Mouse (Mus musculus) lung, embryonic 14.5 days (tissue): ENCODE measurements around the gene Surf1. TPM values are rescaled to one million over a fixed set of nuclear protein-coding genes. Genes with fewer than 3 reads are reported as not detected.

Experiments used
- ATAC-seq: fragments of 200-750 bp; cut with Nextera tagmentation; 2 replicates; pipeline ENCODE4 v1.8.0; 2017; ENCODE audit warnings: mild to moderate bottlenecking, moderate TSS enrichment, moderate library complexity; ENCODE audit not compliant: insufficient read depth
- DNase-seq: peaks from one replicate; pipeline ENCODE4 v3.0.0-alpha.2; 2015
- H3K27ac ChIP-seq: fragments of 300-500 bp; sonication (generic); 2 replicates; pipeline ENCODE4 v1.5.1; 2014; ENCODE audit warnings: low read depth, mild to moderate bottlenecking, moderate library complexity
- H3K27me3 ChIP-seq: fragments of 300-500 bp; sonication (generic); 2 replicates; pipeline ENCODE4 v1.6.1; 2014; ENCODE audit warnings: low read length, control low read depth; ENCODE audit not compliant: insufficient read depth
- H3K36me3 ChIP-seq: fragments of 300-500 bp; sonication (generic); 2 replicates; pipeline ENCODE4 v1.6.1; 2014; ENCODE audit warnings: control low read depth; ENCODE audit not compliant: insufficient read depth
- H3K4me1 ChIP-seq: fragments of 300-500 bp; sonication (generic); 2 replicates; pipeline ENCODE4 v1.6.1; 2014; ENCODE audit warnings: antibody characterized with exemption, control low read depth; ENCODE audit not compliant: insufficient read depth
- H3K4me2 ChIP-seq: fragments of 300-500 bp; sonication (generic); 2 replicates; pipeline ENCODE4 v1.6.1; 2014; ENCODE audit warnings: mild to moderate bottlenecking
- H3K4me3 ChIP-seq: fragments of 300-500 bp; sonication (generic); 2 replicates; pipeline ENCODE4 v1.5.1; 2014; ENCODE audit warnings: low read depth, low read length
- H3K9ac ChIP-seq: fragments of 300-500 bp; sonication (generic); 2 replicates; pipeline ENCODE4 v1.6.1; 2014
- H3K9me3 ChIP-seq: fragments of 300-500 bp; sonication (generic); 2 replicates; pipeline ENCODE4 v1.6.1; 2016; ENCODE audit warnings: low read depth, low read length, control low read depth
- CTCF ChIP-seq: IDR thresholded peaks from 2 replicates; pipeline ENCODE4 v1.5.1; 2016; ENCODE audit warnings: antibody characterized with exemption, low read depth
- WGBS: fragments of 180-500 bp; shearing (Covaris S2); extraction: QIAGEN DNeasy Blood & Tissue Kit; methylation state at CpG from one replicate; pipeline ENCODE4 v1.1.7; 2014; 5-methylcytosine and 5-hydroxymethylcytosine counted together
- polyA plus RNA-seq: library from polyadenylated mRNA; unstranded; fragments of >200 nt; fragmentation: Nextera tagmentation; extraction: Ambion mirVana; gene quantifications from 2 replicates; pipeline ENCODE4 v1.2.1, GENCODE M21; 2014

Gene Surf1
- polyA plus RNA-seq, 1 experiment from 2014 or later = 41.5 TPM

- peaks cover 2% of the 10 kb centered on the region for H3K36me3 ChIP-seq
- no peak for ATAC-seq
Observed at GRCm38 (mm10) chr2:26936425-26936824, 20.1 kb upstream of the Surf1 start.

GRCm38 (mm10) chr2:26935286-26935685 is 19.0 kb upstream of the Surf1 start:
- WGBS = 93% methylated on average over 2 of the region's 2 CpGs
- H3K27me3 ChIP-seq = no peaks in the 10 kb centered on the region
- ATAC-seq = no peak

More at GRCm38 (mm10) chr2:26936425-26936824, 20.1 kb upstream of the Surf1 start:
- no peak for DNase-seq
- Histone ChIP-seq H3K4me1 (peaks cover 6% of the 10 kb centered on the region), H3K4me2 (no peak overlapping the region), H3K4me3 (no peak overlapping the region), H3K9me3 (no peaks in the 10 kb centered on the region), H3K9ac (no peak overlapping the region), H3K27ac (no peak overlapping the region), H3K27me3 (no peaks in the 10 kb centered on the region)
- TF ChIP-seq CTCF = no peak
- 55% methylated on average over 1 of the region's 1 CpGs for WGBS

GRCm38 (mm10) chr2:26933304-26934055 is 17.1 kb upstream of the Surf1 start, which contains the start of the genes Surf4 and Stkld1:
TSS of gene Surf4 (minus strand) at chr2:26933928.
TSS of gene Stkld1 (plus strand) at chr2:26934047.
- peak; percentile 98 for DNase-seq
- peak; percentile 97 for ATAC-seq
- peak within 1 kb of the TSS; percentile 98 for H3K4me3 ChIP-seq
- H3K36me3 ChIP-seq = peaks cover 32% of the 10 kb centered on the region
- H3K27me3 ChIP-seq = no peaks in the 10 kb centered on the region
- no peaks in the 10 kb centered on the region for H3K9me3 ChIP-seq
- peaks cover 6% of the 10 kb centered on the region for H3K4me1 ChIP-seq
- peak within 1 kb of the TSS; percentile 88 for H3K27ac ChIP-seq
- H3K4me2 ChIP-seq = peak within 1 kb of the TSS; percentile 72
- TF ChIP-seq CTCF = no peak
- under 1% methylated on average over 50 of the region's 70 CpGs for WGBS
- peak within 1 kb of the TSS; percentile 99 for H3K9ac ChIP-seq

More at GRCm38 (mm10) chr2:26935286-26935685, 19.0 kb upstream of the Surf1 start:
- peaks cover 14% of the 10 kb centered on the region for H3K36me3 ChIP-seq
- DNase-seq = no peak
- no peaks in the 10 kb centered on the region for H3K9me3 ChIP-seq
- no peak overlapping the region for H3K4me3 ChIP-seq
- H3K4me2 ChIP-seq = no peak overlapping the region
- H3K27ac ChIP-seq = no peak overlapping the region
- H3K4me1 ChIP-seq = peaks cover 6% of the 10 kb centered on the region
- H3K9ac ChIP-seq = no peak overlapping the region
- no peak for TF ChIP-seq CTCF

GRCm38 (mm10) chr2:26932473-26933303 is 16.4 kb upstream of the Surf1 start:
- under 1% methylated on average over 46 of the region's 49 CpGs for WGBS
- Histone ChIP-seq H3K9me3 (no peaks in the 10 kb centered on the region), H3K4me2 (peak overlapping the region; percentile 72), H3K36me3 (peaks cover 38% of the 10 kb centered on the region), H3K27ac (peak overlapping the region; percentile 88), H3K4me1 (peaks cover 6% of the 10 kb centered on the region), H3K9ac (peak overlapping the region; percentile 99), H3K27me3 (no peaks in the 10 kb centered on the region), H3K4me3 (peak overlapping the region; percentile 98)
- DNase-seq (peak; percentile 37), ATAC-seq (no peak; the same call in 1 of the 2 replicates)
- TF ChIP-seq CTCF = no peak

GRCm38 (mm10) chr2:26930390-26930789 is 14.1 kb upstream of the Surf1 start:
- H3K9ac ChIP-seq = no peak overlapping the region
- 42% methylated on average over 1 of the region's 1 CpGs for WGBS
- H3K27ac ChIP-seq = no peak overlapping the region
- H3K9me3 ChIP-seq = no peaks in the 10 kb centered on the region
- no peak for ATAC-seq
- H3K4me2 ChIP-seq = peak overlapping the region; percentile 7; the same call in 1 of the 2 replicates
- H3K36me3 ChIP-seq = peaks cover 59% of the 10 kb centered on the region
- H3K27me3 ChIP-seq = no peaks in the 10 kb centered on the region
- peak; percentile 74 for DNase-seq
- peak; percentile 73 for TF ChIP-seq CTCF
- peaks cover 6% of the 10 kb centered on the region for H3K4me1 ChIP-seq
- H3K4me3 ChIP-seq = no peak overlapping the region

GRCm38 (mm10) chr2:26927745-26928476 is 11.6 kb upstream of the Surf1 start:
- Histone ChIP-seq H3K9ac (no peak overlapping the region), H3K9me3 (no peaks in the 10 kb centered on the region), H3K27me3 (no peaks in the 10 kb centered on the region), H3K4me3 (no peak overlapping the region), H3K36me3 (peaks cover 84% of the 10 kb centered on the region), H3K27ac (no peak overlapping the region), H3K4me1 (peaks cover 6% of the 10 kb centered on the region), H3K4me2 (no peak overlapping the region)
- TF ChIP-seq CTCF = no peak
- ATAC-seq (no peak), DNase-seq (no peak)
- WGBS = 85% methylated on average over 6 of the region's 6 CpGs
